Mouse (Mus musculus) skeletal muscle tissue, postnatal 0 days (tissue): ENCODE measurements around the gene Tmem268. TPM values are rescaled to one million over a fixed set of nuclear protein-coding genes. Genes with fewer than 3 reads are reported as not detected.

ENCODE experiments used
- polyA plus RNA-seq: library from polyadenylated mRNA; unstranded; fragments of >200 nt; fragmentation: Nextera tagmentation; extraction: Ambion mirVana; gene quantifications from 2 replicates; pipeline ENCODE4 v1.2.1, GENCODE M21; 2015

The Tmem268 gene
- polyA plus RNA-seq: 4.2 and 5.7 TPM in 2 replicates

DNA sequence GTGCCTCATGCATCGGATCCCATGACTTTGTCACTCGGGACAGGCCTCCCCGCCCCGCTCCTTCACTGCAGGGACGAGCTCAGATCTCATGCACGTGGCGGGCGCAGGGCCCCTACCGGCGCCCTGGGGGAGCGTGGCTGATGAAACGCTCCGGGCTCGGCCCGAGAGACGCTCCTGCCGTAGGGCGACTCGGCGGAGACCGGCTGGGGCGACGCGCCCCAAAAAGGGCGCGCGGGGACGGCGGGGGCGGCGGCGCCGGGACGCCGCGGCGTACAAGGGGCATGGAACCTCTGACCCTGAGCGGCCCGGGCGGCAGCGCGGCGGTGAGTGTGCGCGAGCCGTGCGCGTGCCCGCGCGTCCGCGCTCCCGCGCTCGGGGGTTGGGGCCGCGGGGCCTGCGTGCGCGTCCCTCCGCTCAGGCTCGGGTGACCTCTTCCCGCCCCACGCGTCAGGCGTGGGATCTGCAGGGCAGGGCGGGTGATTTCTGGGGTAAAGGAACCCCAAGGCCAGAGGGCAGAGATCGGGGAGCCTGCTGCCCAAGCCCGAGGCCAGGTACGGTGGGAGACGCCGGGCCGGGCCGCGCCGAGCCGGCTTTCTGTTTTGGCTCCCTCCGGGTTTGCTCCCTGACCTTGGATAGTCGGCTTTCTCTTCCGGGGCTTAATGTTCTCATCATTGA, at the start of gene Tmem268:
Gene Tmem268, plus strand, starts transcription at position 375 of the 675 bp plus-strand sequence.

DNA sequence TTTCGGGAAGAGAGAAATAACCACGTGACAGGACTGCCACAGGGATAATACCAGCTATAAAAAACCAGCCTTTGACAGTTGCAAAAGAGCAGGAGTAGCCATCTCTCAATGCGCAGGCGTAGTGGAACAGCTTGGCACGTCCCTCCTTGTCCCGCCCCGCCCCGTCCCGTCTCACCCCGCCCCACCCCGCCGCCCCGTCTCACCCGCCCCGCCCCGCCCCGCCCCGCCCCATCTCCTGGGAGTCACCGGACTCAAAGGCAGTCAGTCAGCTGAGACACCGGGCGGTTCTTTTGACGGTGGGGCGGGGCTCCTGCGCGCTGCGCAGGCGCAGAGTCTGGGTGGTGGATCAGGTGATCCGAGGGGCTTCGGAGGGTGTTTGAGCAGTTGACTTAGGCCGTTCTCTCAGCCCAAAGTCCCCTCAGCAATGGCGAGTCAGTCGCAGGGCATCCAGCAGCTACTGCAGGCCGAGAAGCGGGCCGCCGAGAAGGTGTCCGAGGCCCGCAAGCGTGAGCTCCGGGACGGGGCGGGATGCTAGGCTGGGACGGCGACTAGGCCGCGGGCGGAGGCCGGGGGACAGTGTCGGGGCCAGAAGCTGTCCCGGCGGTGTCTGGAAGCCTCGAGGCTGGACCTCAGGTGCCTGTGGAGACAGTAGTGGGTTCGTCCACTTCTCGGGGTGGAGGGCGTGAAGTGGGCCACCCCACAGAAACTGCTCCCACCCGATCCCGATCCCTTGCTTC, 13.9 kb upstream of the Tmem268 start, which contains the start of gene Atp6v1g1:
Gene Atp6v1g1, plus strand, starts transcription at position 279 of the 737 bp plus-strand sequence.

DNA sequence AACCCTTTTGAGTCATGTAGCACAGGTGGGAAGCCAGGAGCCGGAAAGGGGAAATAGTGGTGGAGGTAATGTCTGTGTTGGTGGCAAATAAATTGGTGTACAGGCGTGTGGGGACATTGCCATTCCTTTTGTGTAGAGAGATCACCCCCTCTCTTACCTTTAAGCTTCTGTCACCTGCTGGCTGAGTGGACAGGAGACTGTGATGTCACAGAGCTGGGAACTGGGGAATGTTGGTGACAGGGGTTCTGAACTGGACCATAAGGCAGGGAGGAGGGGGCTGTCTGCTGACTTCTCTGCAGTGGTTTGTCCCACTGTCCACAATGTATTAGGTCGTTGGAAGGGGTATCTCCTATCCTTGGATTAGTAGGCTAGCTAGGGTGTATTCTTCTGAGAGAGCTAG, 46.4 kb downstream of the Tmem268 start, which contains the start of gene Gm11213:
Gene Gm11213, minus strand, starts transcription at position 317 of the 400 bp plus-strand sequence.

DNA sequence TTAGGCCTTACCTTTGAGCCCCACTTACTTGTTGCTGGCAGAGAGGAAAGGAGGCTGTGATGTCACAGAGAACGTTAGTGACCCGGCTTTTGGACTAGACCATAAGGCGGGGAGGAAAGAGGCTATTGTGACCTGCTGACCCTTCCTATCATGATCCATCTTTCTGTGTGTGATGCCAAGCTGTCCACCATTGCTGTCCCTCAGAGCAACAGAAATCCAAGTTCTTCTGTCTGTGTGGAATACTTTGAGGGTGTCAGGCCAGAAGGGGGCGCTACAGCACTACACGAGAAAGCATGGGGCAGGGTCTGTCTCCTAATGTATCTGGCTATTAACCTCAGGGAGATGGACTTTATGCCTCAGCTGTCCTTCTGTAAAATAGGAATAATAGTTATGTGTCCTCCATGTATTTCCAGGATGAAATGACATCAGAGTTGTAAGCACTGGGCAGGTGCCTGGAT, 63.8 kb downstream of the Tmem268 start, which contains the start of gene Tex48:
Gene Tex48, minus strand, starts transcription at position 51 of the 458 bp plus-strand sequence.

Other genes starting within 250 kb of the Tmem268 start
- 2.5 and 47.0 TPM in 2 replicates for gene Orm1, start 214.2 kb upstream of the Tmem268 start, polyA plus RNA-seq
- gene Orm3, start 202.6 kb upstream of the Tmem268 start, polyA plus RNA-seq: 0.17 and 0.51 TPM in 2 replicates
- 0.85 TPM in 1 of 2 replicates, not detected in the other for gene Orm2, start 196.3 kb upstream of the Tmem268 start, polyA plus RNA-seq
- gene Akna, start 155.4 kb upstream of the Tmem268 start, polyA plus RNA-seq: 1.8 and 2.0 TPM in 2 replicates
- gene Whrn, start 62.8 kb upstream of the Tmem268 start, polyA plus RNA-seq: 1.3 and 1.6 TPM in 2 replicates
- 280 and 298 TPM in 2 replicates for gene Atp6v1g1, start 14.0 kb upstream of the Tmem268 start, polyA plus RNA-seq
- gene Gm11213, start 46.5 kb downstream of the Tmem268 start, polyA plus RNA-seq: not detected in 2 replicates
- gene Tex48, start 63.6 kb downstream of the Tmem268 start, polyA plus RNA-seq: not detected in 2 replicates
- not detected in 2 replicates for gene Gm11214, start 104.6 kb downstream of the Tmem268 start, polyA plus RNA-seq
- 0.05 TPM in 1 of 2 replicates, not detected in the other for gene Tnfsf15, start 186.3 kb downstream of the Tmem268 start, polyA plus RNA-seq